Mouse (Mus musculus) layer of hippocampus, adult 18-20 months (tissue): ENCODE data around the gene Card11. TPM values are rescaled to one million over a fixed set of nuclear protein-coding genes. Genes with fewer than 3 reads are reported as not detected.

Source experiments
- DNase-seq, 2 experiments: peaks; one replicate each; pipeline ENCODE4 v3.0.0; 2022; ENCODE audit warnings: low spot score in 2 of 2
- total RNA-seq, 2 experiments: library from RNA; stranded (reverse); gene quantifications; 2 replicates each; pipeline ENCODE4 v1.2.3; 2021

The Card11 gene
- total RNA-seq, 2 experiments from 2014 or later = 0.13 to 0.17 TPM

GRCm38 (mm10) chr5:140931523-140932229 is 68.7 kb downstream of the Card11 start:
- DNase-seq = no peak

DNA sequence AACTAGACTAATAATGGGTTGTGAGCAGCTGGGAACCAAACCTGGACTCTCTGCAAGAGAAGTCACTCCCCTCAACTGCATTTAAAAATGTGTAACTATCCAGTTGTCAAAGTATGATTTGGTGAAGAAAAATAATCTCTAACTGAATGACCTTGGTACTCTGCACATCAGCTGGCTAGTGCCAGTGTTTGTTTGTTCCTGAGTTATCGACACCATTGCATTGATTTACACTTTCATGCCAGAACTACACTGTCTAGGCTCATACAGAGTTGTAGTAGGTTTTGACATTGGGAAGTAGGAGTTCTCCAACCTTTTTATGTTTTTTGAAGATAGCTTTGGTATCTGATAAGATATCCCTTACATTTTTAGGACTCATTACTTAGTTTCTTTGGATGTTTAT is 81.9 kb downstream of the Card11 start:
- DNase-seq = no peak

DNA sequence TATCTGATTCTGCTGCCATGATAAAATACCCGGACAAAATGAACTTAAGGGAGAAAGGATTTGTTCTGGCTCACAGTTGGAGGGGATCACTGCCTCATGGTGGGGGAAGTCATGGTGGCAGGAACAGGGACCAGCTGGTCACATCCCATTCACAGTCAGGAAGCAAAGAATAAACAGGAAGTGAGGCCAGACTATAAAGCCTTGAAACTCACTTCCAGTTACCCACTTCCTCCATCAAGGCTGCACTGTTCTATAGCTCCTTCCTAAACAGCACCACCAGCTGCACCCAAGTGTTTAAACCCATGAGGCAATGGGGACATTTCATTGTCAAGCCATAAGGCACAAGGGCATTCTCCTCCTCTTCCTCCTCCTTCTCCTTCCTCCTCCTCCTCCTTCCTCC is 82.6 kb downstream of the Card11 start:
- no peak for DNase-seq

DNA sequence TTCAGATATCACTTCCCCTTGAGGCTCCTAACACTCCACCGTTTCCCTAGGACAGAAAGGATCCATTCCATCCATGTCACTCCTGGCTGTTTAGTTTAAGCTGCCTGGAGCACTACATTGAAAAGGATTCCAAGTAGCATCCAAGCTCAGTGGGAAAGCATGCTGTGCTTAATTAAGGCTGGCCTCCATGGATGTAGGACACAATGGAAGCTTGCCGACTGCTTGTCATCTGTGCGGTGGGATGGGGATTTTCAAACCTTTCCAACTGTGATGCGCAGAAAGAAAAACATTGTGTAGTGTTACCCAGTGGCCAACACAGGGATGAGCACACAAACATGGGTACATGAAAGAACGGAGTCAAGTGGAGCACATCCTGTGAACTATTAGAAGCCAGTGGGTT is 89.5 kb downstream of the Card11 start:
- peak in 1 of 2 experiments; percentile 38 for DNase-seq

DNA sequence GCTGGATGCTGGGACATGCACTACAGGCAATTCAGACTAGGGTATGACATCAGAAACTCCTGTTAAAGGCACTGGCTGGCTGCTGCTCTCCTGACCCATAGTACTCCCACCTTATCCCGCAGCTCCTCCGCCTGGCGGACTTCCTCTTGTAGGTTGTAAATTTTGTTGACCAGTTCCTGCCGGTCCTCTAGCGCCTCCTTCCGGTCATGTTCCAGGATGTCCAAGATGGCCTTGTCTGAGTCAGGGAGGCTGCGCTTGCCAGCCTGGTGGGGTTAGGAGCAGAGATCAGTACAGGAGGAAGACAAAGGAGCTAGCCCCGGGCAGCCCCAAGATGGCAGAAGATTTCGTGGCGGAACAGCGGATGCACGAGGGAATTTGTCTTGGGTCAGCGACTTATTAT is 99.5 kb downstream of the Card11 start:
- no peak for DNase-seq

- DNase-seq = no peak
Observed at GRCm38 (mm10) chr5:140891080-140891479, 109.3 kb downstream of the Card11 start.

GRCm38 (mm10) chr5:140890050-140890449 is 110.3 kb downstream of the Card11 start:
- DNase-seq = no peak

DNA sequence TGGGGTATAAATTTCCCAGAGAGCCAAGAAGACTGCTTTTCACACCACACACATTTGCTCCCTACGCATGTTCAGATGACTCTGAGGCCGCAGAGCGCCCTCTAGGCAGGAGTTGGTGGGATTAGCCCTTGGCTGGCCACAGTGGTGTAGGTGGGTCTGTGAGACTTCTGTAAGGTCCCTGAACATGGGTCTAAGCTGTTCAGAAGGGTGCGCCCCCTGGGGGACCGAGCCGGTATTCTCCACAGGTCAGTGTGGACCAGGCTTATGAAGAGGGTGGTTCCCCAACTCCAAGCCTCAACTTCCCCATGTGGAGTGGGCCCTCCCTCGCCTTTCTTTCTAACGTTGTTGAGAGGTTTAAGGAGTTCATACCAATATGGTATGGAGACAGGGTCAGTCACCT is 110.8 kb downstream of the Card11 start:
- peak in 1 of 2 experiments; percentile 23 for DNase-seq

- DNase-seq = no peak
Observed at GRCm38 (mm10) chr5:140887871-140888270, 112.5 kb downstream of the Card11 start.

- peak; percentile 35 to 45 for DNase-seq
Observed at GRCm38 (mm10) chr5:140884966-140885365, 115.4 kb downstream of the Card11 start.

GRCm38 (mm10) chr5:140882391-140882790 is 118.0 kb downstream of the Card11 start:
- DNase-seq = no peak

- DNase-seq = no peak
Observed at GRCm38 (mm10) chr5:140880151-140880550, 120.2 kb downstream of the Card11 start.

DNA sequence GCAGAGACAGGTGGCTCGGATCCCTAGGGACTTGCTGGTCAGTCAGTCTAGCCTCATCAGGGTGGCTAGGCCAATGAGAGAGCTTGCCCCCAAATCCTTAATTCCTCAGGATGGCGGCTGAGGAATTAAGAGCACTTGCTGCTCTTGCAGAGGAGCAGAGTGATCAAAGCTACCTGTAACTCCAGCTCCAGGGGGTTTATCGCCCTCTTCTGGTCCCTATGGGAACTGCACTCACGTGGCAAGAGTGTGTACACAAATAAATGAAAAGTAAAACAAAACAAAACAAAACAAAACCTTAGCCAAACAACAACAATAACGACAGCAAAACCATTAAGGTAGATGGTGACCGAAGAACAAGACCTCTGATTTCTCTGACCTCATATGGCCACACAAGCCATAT is 121.7 kb downstream of the Card11 start:
- DNase-seq = no peak

GRCm38 (mm10) chr5:140873736-140874307 is 126.6 kb downstream of the Card11 start:
- no peak for DNase-seq

DNA sequence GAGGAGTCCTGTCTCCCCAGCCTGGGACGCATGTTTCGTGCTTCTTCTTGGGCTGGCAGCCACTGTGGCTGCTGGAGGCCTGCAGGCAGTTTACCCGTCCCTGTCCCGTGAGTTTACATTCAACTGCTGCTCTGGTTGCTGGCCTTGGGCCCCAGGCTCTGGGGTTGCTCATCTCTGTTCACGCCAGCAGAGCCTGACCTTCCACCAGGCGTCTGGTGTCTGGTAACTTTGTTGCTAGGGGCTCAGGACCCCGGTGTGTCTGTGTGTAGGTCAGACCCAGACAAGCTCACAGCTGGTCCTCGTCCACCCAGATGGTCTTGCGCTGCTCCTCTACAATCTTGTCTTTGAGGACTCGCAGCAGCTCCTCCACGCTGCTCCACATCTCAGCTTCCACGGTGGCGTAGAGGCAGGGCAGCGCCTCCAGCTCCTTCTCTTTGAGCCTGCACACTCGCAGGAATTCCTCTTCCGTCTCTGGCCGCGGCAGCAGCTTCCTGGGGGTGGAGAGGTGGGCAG is 127.3 kb downstream of the Card11 start:
- DNase-seq = no peak

- no peak for DNase-seq
Observed at GRCm38 (mm10) chr5:140872532-140873038, 127.8 kb downstream of the Card11 start.

GRCm38 (mm10) chr5:140871241-140871640 is 129.1 kb downstream of the Card11 start:
- no peak for DNase-seq

DNA sequence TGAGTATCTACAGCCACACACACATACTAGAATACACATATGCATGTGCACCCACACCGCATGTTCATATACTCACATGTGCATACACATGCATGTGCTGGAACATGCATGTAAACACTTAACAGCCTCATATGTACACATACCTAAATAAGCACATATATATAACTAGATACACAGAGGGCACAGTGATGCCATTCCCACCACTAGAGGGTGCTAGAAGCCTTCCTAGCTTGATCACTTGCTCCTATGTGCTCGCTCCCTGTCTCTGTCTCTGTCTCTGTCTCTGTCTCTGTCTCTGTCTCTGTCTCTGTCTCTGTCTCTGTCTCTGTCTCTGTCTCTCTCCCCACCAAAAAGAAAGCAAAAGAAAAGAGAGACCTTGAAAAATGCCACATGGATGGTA is 131.3 kb downstream of the Card11 start:
- DNase-seq = peak in 1 of 2 experiments; percentile 82

GRCm38 (mm10) chr5:140859730-140860129 is 140.7 kb downstream of the Card11 start:
- DNase-seq = no peak

GRCm38 (mm10) chr5:140858335-140858734 is 142.0 kb downstream of the Card11 start:
- DNase-seq = no peak

- DNase-seq = peak in 1 of 2 experiments; percentile 18
Observed at GRCm38 (mm10) chr5:140857432-140858154, 142.8 kb downstream of the Card11 start.
